Mouse (Mus musculus) gastrocnemius, postnatal 36 days (tissue): ENCODE results near the gene Mxra7. TPM values are rescaled to one million over a fixed set of nuclear protein-coding genes. Genes with fewer than 3 reads are reported as not detected.
A peak's percentile ranks its signal among the peaks of the same experiment; 100 is the strongest.
"Not testable (repeated sequence)": the region's sequence is repeated elsewhere in the genome, so short reads cannot be mapped to it uniquely, and the experiment has no call there.

Experiments
- DNase-seq, 2 experiments: peaks; one replicate each; pipeline ENCODE4 v3.0.0; 2022
- intact Hi-C: fragments of 180-260 bp; cut with DNase I; formaldehyde crosslinking; loops from one replicate; pipeline ENCODE4 v1.15.1; 2025
- long read RNA-seq, 2 experiments: library from polyadenylated mRNA; stranded (forward); transcript quantifications; one replicate each; pipeline ENCODE4 v2.0.0; 2021
- total RNA-seq, 2 experiments: library from RNA; stranded (reverse); gene quantifications; 2 replicates each; pipeline ENCODE4 v1.2.3; 2021

The Mxra7 gene
- total RNA-seq: 10 to 100 TPM; 11.4 to 12.7 TPM
- long read RNA-seq, experiment 1, transcript Mxra7-201 (4 exons, 2,063 nt): major isoform, 15 of 26 reads
- long read RNA-seq, experiment 1, partial matches to known transcripts: 1 of 26 reads
- long read RNA-seq, experiment 1, other reads (novel, unspliced or antisense): 9 of 26 reads
- long read RNA-seq, experiment 2, transcript Mxra7-201 (4 exons, 2,063 nt): major isoform, 7 of 20 reads
- long read RNA-seq, experiment 2, partial matches to known transcripts: 0 of 20 reads
- long read RNA-seq, experiment 2, other reads (novel, unspliced or antisense): 9 of 20 reads

DNA sequence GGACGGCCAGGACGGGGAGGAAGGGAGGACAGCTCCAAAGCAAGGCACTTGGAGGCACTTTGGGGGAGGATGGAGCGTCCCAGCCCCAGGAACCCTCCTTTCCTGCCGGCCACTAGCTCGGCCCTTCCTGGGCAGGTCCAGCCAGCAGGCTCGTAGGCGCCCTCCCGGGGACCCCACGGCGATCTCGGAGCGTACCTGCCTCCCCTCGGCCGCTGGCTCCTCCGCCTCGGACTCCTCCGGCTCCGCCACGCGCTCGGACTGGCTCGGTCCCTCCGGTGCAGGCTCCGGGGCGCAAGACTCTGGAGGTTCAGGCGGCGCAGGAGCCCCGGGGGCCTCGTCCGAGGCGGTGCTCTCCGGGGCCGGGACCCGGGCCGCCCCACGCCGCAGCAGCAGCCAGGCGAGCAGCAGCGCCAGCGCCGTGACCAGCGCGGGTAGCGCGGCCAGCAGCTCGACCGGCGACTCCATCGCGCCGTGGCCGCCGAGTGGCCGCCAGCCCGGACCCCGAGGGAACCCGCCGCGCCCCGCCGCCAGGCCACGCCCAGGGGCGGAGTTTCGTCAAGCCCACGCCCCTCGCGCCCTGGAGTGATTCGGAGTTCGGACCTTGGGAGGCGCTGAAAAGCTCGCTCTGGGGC lies at the start of gene Mxra7:
Mxra7 (minus strand) TSS at position 513 of the 632 bp plus-strand sequence.
- DNase-seq: peak; percentile 87 to 88
- intact Hi-C loops: no loop called here

GRCm38 (mm10) chr11:116873987-116874386 lies 46.1 kb upstream of the Mxra7 start:
- no peak for DNase-seq

GRCm38 (mm10) chr11:116871538-116871937 lies 43.7 kb upstream of the Mxra7 start:
- intact Hi-C loops: no loop called here
- DNase-seq: no peak

More at GRCm38 (mm10) chr11:116873987-116874386, 46.1 kb upstream of the Mxra7 start:
- intact Hi-C loops: no loop called here

DNA sequence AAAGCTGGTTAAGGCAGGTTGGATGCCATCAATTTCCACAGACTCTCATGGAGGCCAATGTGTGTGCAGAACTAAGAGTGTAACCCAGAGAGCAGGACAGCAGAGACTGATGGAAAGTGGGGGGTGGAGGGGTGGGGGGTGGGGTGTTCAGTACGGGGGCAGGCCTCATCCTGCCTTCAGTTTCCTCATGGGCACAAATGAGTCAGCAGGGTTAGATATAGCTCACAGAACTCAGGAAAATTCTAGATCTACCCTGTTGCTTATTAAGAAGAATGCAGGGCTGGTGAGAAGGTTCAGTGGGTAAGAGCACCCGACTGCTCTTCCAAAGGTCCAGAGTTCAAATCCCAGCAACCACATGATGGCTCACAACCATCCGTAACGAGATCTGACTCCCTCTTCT lies 41.8 kb upstream of the Mxra7 start:
- DNase-seq: no peak
- intact Hi-C loops: no loop called here

- DNase-seq: no peak
- intact Hi-C loops: no loop called here
These were observed 41.4 kb upstream of the Mxra7 start for GRCm38 (mm10) chr11:116869223-116869622.

GRCm38 (mm10) chr11:116868129-116868528 lies 40.3 kb upstream of the Mxra7 start:
- DNase-seq: peak in 1 of 2 experiments; percentile 30
- intact Hi-C loops: no loop called here

- intact Hi-C loops: no loop called here
- DNase-seq: no peak
These were observed 38.2 kb upstream of the Mxra7 start for GRCm38 (mm10) chr11:116865945-116866585.

DNA sequence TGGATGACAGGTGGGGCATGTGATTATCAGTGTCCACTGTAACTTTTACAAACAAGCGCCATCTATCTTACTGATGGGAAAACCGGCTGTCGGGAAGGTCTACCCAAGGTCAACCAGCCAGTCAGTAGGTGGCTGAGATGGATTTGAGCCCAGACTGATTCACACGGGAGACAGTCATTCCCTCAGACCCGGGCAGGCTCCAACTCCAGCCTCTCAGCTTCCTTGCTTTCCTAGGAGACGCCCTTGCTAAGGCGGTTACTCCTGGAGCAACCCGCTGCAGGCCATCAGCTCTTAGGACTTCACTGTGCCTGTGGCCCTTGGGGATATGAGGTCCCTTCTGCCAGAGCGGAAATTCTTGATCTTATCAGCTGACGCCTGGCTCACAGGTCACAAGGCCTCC lies 36.6 kb upstream of the Mxra7 start:
- intact Hi-C loops: no loop called here
- DNase-seq: no peak

- no peak for DNase-seq
- intact Hi-C loops: no loop called here
These were observed 29.5 kb upstream of the Mxra7 start for GRCm38 (mm10) chr11:116857183-116857850.

DNA sequence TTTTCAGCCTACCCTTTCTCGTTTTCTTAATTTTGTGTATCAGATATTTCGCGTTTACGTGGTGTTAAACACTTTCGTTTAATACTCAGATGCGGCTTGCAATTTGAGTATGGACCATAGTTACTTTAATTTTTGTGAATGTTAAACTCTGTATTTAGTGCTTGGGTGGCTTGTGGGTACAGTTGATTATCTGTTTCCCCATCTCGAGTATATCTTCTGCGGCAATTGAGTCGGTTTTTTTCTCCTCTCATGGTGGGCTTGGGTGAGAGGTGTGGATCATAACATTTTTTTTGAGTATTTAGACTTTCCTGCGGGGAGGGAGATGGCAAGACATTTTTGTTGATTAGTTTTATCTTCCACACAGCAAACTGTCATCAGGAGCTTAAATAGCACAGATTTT lies 26.4 kb upstream of the Mxra7 start:
- DNase-seq: no peak
- intact Hi-C loops: no loop called here

- peak; percentile 97 for DNase-seq
- intact Hi-C loops: no loop called here
These were observed 25.7 kb upstream of the Mxra7 start for GRCm38 (mm10) chr11:116853512-116853928.

DNA sequence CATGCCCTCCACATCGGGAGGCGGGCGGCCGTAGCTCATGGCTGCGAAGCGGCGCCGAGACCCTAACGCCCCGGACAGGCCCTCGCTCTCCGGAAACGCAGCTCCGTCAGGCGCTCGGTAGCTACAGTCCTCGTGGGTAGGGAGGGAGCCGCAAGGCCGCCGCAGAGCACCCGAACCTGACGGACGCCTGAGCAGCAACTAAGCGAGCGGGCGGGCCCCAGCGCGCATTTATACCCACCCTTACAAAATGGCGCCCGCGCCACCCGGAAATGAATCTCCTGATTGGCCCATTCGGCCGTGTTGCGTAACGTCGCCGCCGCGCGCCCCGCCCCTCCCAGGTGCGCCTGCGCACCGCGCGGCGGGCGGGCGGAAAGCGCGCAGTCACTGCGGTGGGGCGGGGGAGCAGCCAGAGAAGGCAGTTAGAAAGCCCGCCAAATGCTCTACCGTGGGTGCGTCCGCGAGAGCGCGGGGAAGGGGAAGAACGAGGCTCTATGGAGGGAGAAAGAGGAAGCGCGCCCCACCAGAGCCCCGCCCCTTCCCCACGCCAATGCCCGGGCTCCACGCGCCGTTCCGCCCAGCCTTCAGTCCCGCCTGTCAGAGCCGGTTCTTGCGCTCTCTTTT lies 25.2 kb upstream of the Mxra7 start, which contains the start of gene Srsf2:
Srsf2 (minus strand) TSS at position 204 of the 621 bp plus-strand sequence.
- intact Hi-C loops: no loop called here
- DNase-seq: peak; percentile 94 to 97

DNA sequence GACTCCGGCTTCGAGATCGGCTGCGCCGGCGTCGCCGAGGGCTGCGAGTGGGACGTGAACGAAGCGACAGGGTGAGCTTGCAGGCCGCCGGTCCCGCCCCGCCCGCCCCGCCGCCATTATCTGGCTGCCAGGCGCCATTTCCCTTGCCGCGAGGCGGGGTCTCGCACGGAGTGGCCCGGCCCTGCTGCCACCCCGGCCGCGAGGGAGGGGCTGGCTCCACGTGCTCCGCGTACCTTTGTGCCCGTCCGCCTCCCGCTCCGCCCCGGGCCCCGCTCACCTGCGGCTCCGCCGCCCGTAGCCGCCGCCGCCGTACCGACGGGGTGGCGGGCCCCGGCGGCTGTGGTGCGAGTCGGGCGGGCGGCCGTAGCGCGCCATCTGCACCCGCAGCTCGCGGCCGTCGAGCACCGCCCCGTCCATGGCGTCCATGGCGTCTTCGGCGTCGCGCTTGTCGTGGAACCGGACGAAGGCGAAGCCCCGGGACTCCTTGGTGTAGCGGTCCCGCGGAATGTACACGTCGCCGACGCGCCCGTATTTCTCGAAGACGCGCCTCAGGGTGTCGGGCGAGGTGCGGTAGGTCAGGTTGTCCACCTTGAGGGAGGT lies 24.5 kb upstream of the Mxra7 start, which contains the start of gene Mfsd11:
Mfsd11 (plus strand) TSS at position 150 of the 600 bp plus-strand sequence.
- intact Hi-C loops: no loop called here
- peak; percentile 68 to 70 for DNase-seq

GRCm38 (mm10) chr11:116851576-116852290 lies 23.9 kb upstream of the Mxra7 start:
- intact Hi-C loops: no loop called here
- DNase-seq: no peak

- intact Hi-C loops: no loop called here
- no peak for DNase-seq
These were observed 23.1 kb upstream of the Mxra7 start for GRCm38 (mm10) chr11:116850833-116851477.

GRCm38 (mm10) chr11:116850085-116850484 lies 22.2 kb upstream of the Mxra7 start:
- no peak for DNase-seq
- intact Hi-C loops: no loop called here

DNA sequence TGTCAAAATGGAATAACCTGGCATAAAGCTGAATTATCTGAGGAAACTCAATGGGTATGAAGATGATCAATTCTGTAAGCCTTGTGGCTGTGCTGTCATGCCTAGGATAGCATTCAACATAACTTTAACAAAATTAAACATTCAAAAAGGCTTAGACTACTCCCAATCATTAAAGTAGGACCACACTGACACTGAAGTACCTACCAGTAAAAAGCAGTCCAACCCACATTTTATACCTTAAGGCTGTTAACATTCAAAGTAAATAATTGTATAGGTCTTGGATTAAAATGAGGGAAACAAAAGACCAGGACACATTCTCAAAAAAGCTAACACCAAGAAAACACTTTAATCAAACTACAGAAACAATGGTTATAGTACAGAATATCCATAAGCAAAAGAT lies 21.7 kb upstream of the Mxra7 start:
- DNase-seq: no peak
- intact Hi-C loops: no loop called here

DNA sequence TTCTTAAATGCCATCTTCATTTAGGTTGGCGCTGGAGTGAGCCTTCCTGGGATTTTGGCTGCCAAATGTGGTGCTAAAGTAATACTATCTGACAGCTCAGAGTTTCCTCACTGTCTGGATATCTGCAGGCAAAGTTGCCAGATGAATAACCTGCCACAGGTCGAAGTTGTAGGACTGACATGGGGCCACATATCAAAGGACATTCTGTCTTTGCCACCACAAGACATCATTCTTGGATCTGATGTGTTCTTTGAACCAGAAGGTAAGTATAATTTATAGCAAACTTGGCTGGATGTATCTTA lies 21.0 kb upstream of the Mxra7 start:
- DNase-seq, intact Hi-C loops: not testable (repeated sequence)
